Mouse (Mus musculus) lung, adult 2 months (tissue): ENCODE results near the gene Fads2.

Experiments
- CTCF ChIP-seq: fragments of 200-500 bp; IDR thresholded peaks from 2 replicates; pipeline ENCODE4 v1.5.1; 2011; ENCODE audit warnings: mild to moderate bottlenecking, low read length, control low read depth; ENCODE audit not compliant: insufficient read depth
- POLR2A ChIP-seq: fragments of 200-500 bp; IDR thresholded peaks from 2 replicates; pipeline ENCODE4 v1.6.1; 2011; ENCODE audit warnings: low read depth, mild to moderate bottlenecking, control low read depth, low read length, borderline replicate concordance; ENCODE audit errors: extremely low read depth

- TF ChIP-seq POLR2A, result no peak
- TF ChIP-seq CTCF, result no peak
These were observed 76.2 kb downstream of the Fads2 start for GRCm38 (mm10) chr19:10025169-10025875.
